Mouse (Mus musculus): ENCODE measurements around the gene Uroc1. TPM values are rescaled to one million over a fixed set of nuclear protein-coding genes. Genes with fewer than 3 reads are reported as not detected.
A peak's percentile ranks its signal among the peaks of the same experiment; 100 is the strongest.

The Uroc1 gene
- polyA plus RNA-seq, 1 experiment from 2014 or later: not detected

GRCm38 (mm10) chr6:90342343-90342742, 9.3 kb downstream of the Uroc1 start:
- WGBS: 73% methylated on average over 2 of the region's 2 CpGs
- Histone ChIP-seq H3K27ac (replicated peaks; ENCODE audit: low read depth, low read length) (no peak overlapping the region), H3K27me3 (ENCODE audit: control insufficient read depth, insufficient read depth, low read length) (no peaks in the 10 kb centered on the region), H3K9ac (replicated peaks; ENCODE audit: low read length) (no peak overlapping the region), H3K9me3 (ENCODE audit: control insufficient read depth, low read length) (no peaks in the 10 kb centered on the region), H3K4me2 (ENCODE audit: low read length) (no peak overlapping the region), H3K4me1 (ENCODE audit: control insufficient read depth, insufficient read depth, low read length) (no peaks in the 10 kb centered on the region), H3K4me3 (replicated peaks; ENCODE audit: low read depth, low read length) (no peak overlapping the region), H3K36me3 (ENCODE audit: control insufficient read depth, insufficient read depth, low read length) (no peaks in the 10 kb centered on the region)
- DNase-seq (no peak), ATAC-seq (ENCODE audit: low FRiP score, low TSS enrichment) (no peak)

- H3K4me2 ChIP-seq (ENCODE audit: low read length): no peak overlapping the region
- no peaks in the 10 kb centered on the region for H3K9me3 ChIP-seq (ENCODE audit: control insufficient read depth, low read length)
- 85% methylated on average over 4 of the region's 4 CpGs for WGBS
- no peaks in the 10 kb centered on the region for H3K27me3 ChIP-seq (ENCODE audit: control insufficient read depth, insufficient read depth, low read length)
- no peak overlapping the region for H3K9ac ChIP-seq (replicated peaks; ENCODE audit: low read length)
- H3K4me1 ChIP-seq (ENCODE audit: control insufficient read depth, insufficient read depth, low read length): no peaks in the 10 kb centered on the region
- H3K4me3 ChIP-seq (replicated peaks; ENCODE audit: low read depth, low read length): no peak overlapping the region
- DNase-seq: no peak
- no peaks in the 10 kb centered on the region for H3K36me3 ChIP-seq (ENCODE audit: control insufficient read depth, insufficient read depth, low read length)
- no peak overlapping the region for H3K27ac ChIP-seq (replicated peaks; ENCODE audit: low read depth, low read length)
- no peak for ATAC-seq (ENCODE audit: low FRiP score, low TSS enrichment)
Measured at GRCm38 (mm10) chr6:90347183-90347582, 14.1 kb downstream of the Uroc1 start.

GRCm38 (mm10) chr6:90348500-90348899, 15.4 kb downstream of the Uroc1 start:
- ATAC-seq (ENCODE audit: low FRiP score, low TSS enrichment) (no peak), DNase-seq (no peak)
- no peaks in the 10 kb centered on the region for H3K4me1 ChIP-seq (ENCODE audit: control insufficient read depth, insufficient read depth, low read length)
- H3K4me2 ChIP-seq (ENCODE audit: low read length): no peak overlapping the region
- H3K4me3 ChIP-seq (replicated peaks; ENCODE audit: low read depth, low read length): no peak overlapping the region
- 87% methylated on average over 4 of the region's 4 CpGs for WGBS
- no peaks in the 10 kb centered on the region for H3K27me3 ChIP-seq (ENCODE audit: control insufficient read depth, insufficient read depth, low read length)
- H3K9me3 ChIP-seq (ENCODE audit: control insufficient read depth, low read length): no peaks in the 10 kb centered on the region
- H3K27ac ChIP-seq (replicated peaks; ENCODE audit: low read depth, low read length): no peak overlapping the region
- H3K36me3 ChIP-seq (ENCODE audit: control insufficient read depth, insufficient read depth, low read length): no peaks in the 10 kb centered on the region
- no peak overlapping the region for H3K9ac ChIP-seq (replicated peaks; ENCODE audit: low read length)

- WGBS: 74% methylated on average over 2 of the region's 2 CpGs
- DNase-seq (no peak), ATAC-seq (ENCODE audit: low FRiP score, low TSS enrichment) (no peak)
Measured at GRCm38 (mm10) chr6:90350011-90350410, 16.9 kb downstream of the Uroc1 start.

GRCm38 (mm10) chr6:90358142-90358541, 25.1 kb downstream of the Uroc1 start:
- Histone ChIP-seq H3K9me3 (ENCODE audit: control insufficient read depth, low read length) (no peaks in the 10 kb centered on the region), H3K27me3 (ENCODE audit: control insufficient read depth, insufficient read depth, low read length) (no peaks in the 10 kb centered on the region), H3K4me2 (ENCODE audit: low read length) (no peak overlapping the region), H3K4me3 (replicated peaks; ENCODE audit: low read depth, low read length) (no peak overlapping the region), H3K27ac (replicated peaks; ENCODE audit: low read depth, low read length) (no peak overlapping the region), H3K4me1 (ENCODE audit: control insufficient read depth, insufficient read depth, low read length) (no peaks in the 10 kb centered on the region), H3K36me3 (ENCODE audit: control insufficient read depth, insufficient read depth, low read length) (no peaks in the 10 kb centered on the region), H3K9ac (replicated peaks; ENCODE audit: low read length) (no peak overlapping the region)
- WGBS: 73% methylated on average over 5 of the region's 5 CpGs
- DNase-seq: no peak
- no peak for ATAC-seq (ENCODE audit: low FRiP score, low TSS enrichment)

More at GRCm38 (mm10) chr6:90350011-90350410, 16.9 kb downstream of the Uroc1 start:
- no peaks in the 10 kb centered on the region for H3K9me3 ChIP-seq (ENCODE audit: control insufficient read depth, low read length)
- H3K4me1 ChIP-seq (ENCODE audit: control insufficient read depth, insufficient read depth, low read length): no peaks in the 10 kb centered on the region
- no peak overlapping the region for H3K9ac ChIP-seq (replicated peaks; ENCODE audit: low read length)
- no peaks in the 10 kb centered on the region for H3K36me3 ChIP-seq (ENCODE audit: control insufficient read depth, insufficient read depth, low read length)
- no peak overlapping the region for H3K4me2 ChIP-seq (ENCODE audit: low read length)
- no peak overlapping the region for H3K4me3 ChIP-seq (replicated peaks; ENCODE audit: low read depth, low read length)
- H3K27ac ChIP-seq (replicated peaks; ENCODE audit: low read depth, low read length): no peak overlapping the region
- H3K27me3 ChIP-seq (ENCODE audit: control insufficient read depth, insufficient read depth, low read length): no peaks in the 10 kb centered on the region

- Histone ChIP-seq H3K27me3 (ENCODE audit: control insufficient read depth, insufficient read depth, low read length) (no peaks in the 10 kb centered on the region), H3K4me1 (ENCODE audit: control insufficient read depth, insufficient read depth, low read length) (no peaks in the 10 kb centered on the region), H3K9me3 (ENCODE audit: control insufficient read depth, low read length) (no peaks in the 10 kb centered on the region), H3K9ac (replicated peaks; ENCODE audit: low read length) (no peak overlapping the region), H3K27ac (replicated peaks; ENCODE audit: low read depth, low read length) (no peak overlapping the region), H3K4me2 (ENCODE audit: low read length) (no peak overlapping the region), H3K4me3 (replicated peaks; ENCODE audit: low read depth, low read length) (no peak overlapping the region), H3K36me3 (ENCODE audit: control insufficient read depth, insufficient read depth, low read length) (no peaks in the 10 kb centered on the region)
- DNase-seq (no peak), ATAC-seq (ENCODE audit: low FRiP score, low TSS enrichment) (no peak)
- 43% methylated on average over 2 of the region's 2 CpGs for WGBS
Measured at GRCm38 (mm10) chr6:90359445-90359844, 26.4 kb downstream of the Uroc1 start.

GRCm38 (mm10) chr6:90360024-90360781, 27.1 kb downstream of the Uroc1 start:
- WGBS: 66% methylated on average over 7 of the region's 7 CpGs
- ATAC-seq (ENCODE audit: low FRiP score, low TSS enrichment): no peak
- no peak overlapping the region for H3K27ac ChIP-seq (replicated peaks; ENCODE audit: low read depth, low read length)

GRCm38 (mm10) chr6:90360922-90361614, 28.0 kb downstream of the Uroc1 start:
- 86% methylated on average over 6 of the region's 6 CpGs for WGBS
- Histone ChIP-seq H3K4me1 (ENCODE audit: control insufficient read depth, insufficient read depth, low read length) (no peaks in the 10 kb centered on the region), H3K4me2 (ENCODE audit: low read length) (no peak overlapping the region), H3K27ac (replicated peaks; ENCODE audit: low read depth, low read length) (no peak overlapping the region), H3K4me3 (replicated peaks; ENCODE audit: low read depth, low read length) (no peak overlapping the region), H3K27me3 (ENCODE audit: control insufficient read depth, insufficient read depth, low read length) (no peaks in the 10 kb centered on the region), H3K9ac (replicated peaks; ENCODE audit: low read length) (no peak overlapping the region), H3K9me3 (ENCODE audit: control insufficient read depth, low read length) (no peaks in the 10 kb centered on the region), H3K36me3 (ENCODE audit: control insufficient read depth, insufficient read depth, low read length) (no peaks in the 10 kb centered on the region)
- ATAC-seq (ENCODE audit: low FRiP score, low TSS enrichment) (no peak), DNase-seq (no peak)

More at GRCm38 (mm10) chr6:90360024-90360781, 27.1 kb downstream of the Uroc1 start:
- Histone ChIP-seq H3K9ac (replicated peaks; ENCODE audit: low read length) (no peak overlapping the region), H3K4me1 (ENCODE audit: control insufficient read depth, insufficient read depth, low read length) (no peaks in the 10 kb centered on the region), H3K36me3 (ENCODE audit: control insufficient read depth, insufficient read depth, low read length) (no peaks in the 10 kb centered on the region), H3K27me3 (ENCODE audit: control insufficient read depth, insufficient read depth, low read length) (no peaks in the 10 kb centered on the region), H3K4me3 (replicated peaks; ENCODE audit: low read depth, low read length) (no peak overlapping the region), H3K4me2 (ENCODE audit: low read length) (no peak overlapping the region), H3K9me3 (ENCODE audit: control insufficient read depth, low read length) (no peaks in the 10 kb centered on the region)
- peak; percentile 54 for DNase-seq

GRCm38 (mm10) chr6:90363301-90363700, 30.2 kb downstream of the Uroc1 start:
- Histone ChIP-seq H3K9me3 (ENCODE audit: control insufficient read depth, low read length) (no peaks in the 10 kb centered on the region), H3K4me2 (ENCODE audit: low read length) (no peak overlapping the region), H3K9ac (replicated peaks; ENCODE audit: low read length) (no peak overlapping the region), H3K4me3 (replicated peaks; ENCODE audit: low read depth, low read length) (no peak overlapping the region), H3K27me3 (ENCODE audit: control insufficient read depth, insufficient read depth, low read length) (no peaks in the 10 kb centered on the region), H3K36me3 (ENCODE audit: control insufficient read depth, insufficient read depth, low read length) (no peaks in the 10 kb centered on the region), H3K4me1 (ENCODE audit: control insufficient read depth, insufficient read depth, low read length) (no peaks in the 10 kb centered on the region), H3K27ac (replicated peaks; ENCODE audit: low read depth, low read length) (no peak overlapping the region)
- 79% methylated on average over 5 of the region's 5 CpGs for WGBS
- ATAC-seq (ENCODE audit: low FRiP score, low TSS enrichment): no peak
- no peak for DNase-seq
